Mouse (Mus musculus) testis, adult 2 months (tissue): ENCODE data around the gene Gm16485. TPM values are rescaled to one million over a fixed set of nuclear protein-coding genes. Genes with fewer than 3 reads are reported as not detected.

ENCODE experiments used
- H3K27ac ChIP-seq: fragments of 200-500 bp; 2 replicates; pipeline ENCODE4 v1.5.1; 2012; ENCODE audit warnings: low read depth, low read length; ENCODE audit not compliant: control insufficient read depth, insufficient read depth
- H3K27me3 ChIP-seq: fragments of 200-500 bp; 2 replicates; pipeline ENCODE4 v1.6.1; 2012; ENCODE audit warnings: mild to moderate bottlenecking, low read length, moderate library complexity; ENCODE audit not compliant: control insufficient read depth, insufficient read depth
- H3K36me3 ChIP-seq: fragments of 200-500 bp; 2 replicates; pipeline ENCODE4 v1.6.1; 2012; ENCODE audit warnings: mild to moderate bottlenecking, low read length; ENCODE audit not compliant: control insufficient read depth, insufficient read depth
- H3K4me1 ChIP-seq: fragments of 200-500 bp; 2 replicates; pipeline ENCODE4 v1.6.1; 2012; ENCODE audit warnings: low read length; ENCODE audit not compliant: control insufficient read depth, insufficient read depth
- H3K4me3 ChIP-seq: fragments of 200-500 bp; 2 replicates; pipeline ENCODE4 v1.5.1; 2012; ENCODE audit warnings: low read depth, mild to moderate bottlenecking, low read length, moderate library complexity, mixed read lengths; ENCODE audit not compliant: control insufficient read depth
- CTCF ChIP-seq: fragments of 200-500 bp; IDR thresholded peaks from 2 replicates; pipeline ENCODE4 v1.5.1; 2012; ENCODE audit warnings: low read depth, mild to moderate bottlenecking, inconsistent platforms, low read length, moderate library complexity; ENCODE audit not compliant: control insufficient read depth, insufficient read depth, insufficient replicate concordance
- POLR2A ChIP-seq: fragments of 200-500 bp; IDR thresholded peaks from 2 replicates; pipeline ENCODE4 v1.6.1; 2012; ENCODE audit warnings: low read depth, mild to moderate bottlenecking, inconsistent platforms, low read length, moderate library complexity; ENCODE audit not compliant: control insufficient read depth
- polyA plus RNA-seq: library from polyadenylated mRNA; depleted of rRNA; stranded (reverse); fragments of >200 nt; gene quantifications from 2 replicates; pipeline ENCODE4 v1.2.3, GENCODE M21; 2012; rRNA removed

Gm16485 gene
- polyA plus RNA-seq = not detected in 2 replicates

DNA sequence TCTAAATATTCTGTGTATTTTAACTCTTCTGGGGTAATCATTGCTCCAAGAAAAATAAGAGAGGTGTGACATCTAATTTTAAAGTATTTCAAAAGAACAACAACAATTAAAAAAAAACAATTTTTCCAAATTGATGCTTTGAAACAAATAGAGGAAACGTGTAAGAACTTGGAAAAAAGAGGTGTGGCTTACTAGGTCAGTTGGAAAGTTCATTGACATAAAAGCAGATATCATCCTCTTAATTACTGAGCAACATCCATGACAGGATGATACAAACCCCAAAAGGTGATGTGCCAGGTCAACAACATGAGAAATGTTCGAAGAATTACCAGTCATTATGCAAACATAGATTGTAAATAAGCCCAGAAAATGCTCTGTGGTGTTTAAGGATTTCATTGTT, at the start of gene Gm16485:
Gene Gm16485 (plus strand): TSS at position 301 of the 400 bp plus-strand sequence.
- H3K36me3 ChIP-seq = no peaks in the 10 kb centered on the region
- H3K27me3 ChIP-seq = no peaks in the 10 kb centered on the region
- H3K4me1 ChIP-seq = no peaks in the 10 kb centered on the region
- no peak for TF ChIP-seq CTCF
- TF ChIP-seq POLR2A = no peak
- no peak within 1 kb of the TSS for H3K4me3 ChIP-seq
- H3K27ac ChIP-seq = no peak within 1 kb of the TSS

DNA sequence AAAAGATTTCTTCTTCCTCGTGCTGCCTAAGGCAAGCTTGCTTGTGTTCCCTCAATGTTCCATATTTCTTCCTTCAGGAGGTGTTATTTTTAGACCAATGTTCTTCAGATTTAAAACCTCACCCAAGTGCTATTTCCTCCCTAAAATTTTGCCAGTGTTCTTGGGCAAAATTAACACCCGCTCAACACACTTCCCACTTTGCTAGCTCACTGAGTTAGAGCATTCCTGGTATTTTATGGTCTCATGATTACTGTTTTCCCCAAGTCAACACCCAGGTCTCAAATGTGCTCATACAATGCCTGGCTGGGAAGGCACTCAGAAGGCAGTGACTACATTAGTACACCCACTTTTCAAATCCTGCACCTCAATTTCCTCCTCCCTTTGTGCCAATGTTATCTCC, 44.0 kb upstream of the Gm16485 start:
- Histone ChIP-seq H3K27me3 (no peaks in the 10 kb centered on the region), H3K27ac (no peak overlapping the region), H3K4me3 (no peak overlapping the region), H3K36me3 (no peaks in the 10 kb centered on the region), H3K4me1 (no peaks in the 10 kb centered on the region)
- no peak for TF ChIP-seq POLR2A
- no peak for TF ChIP-seq CTCF

DNA sequence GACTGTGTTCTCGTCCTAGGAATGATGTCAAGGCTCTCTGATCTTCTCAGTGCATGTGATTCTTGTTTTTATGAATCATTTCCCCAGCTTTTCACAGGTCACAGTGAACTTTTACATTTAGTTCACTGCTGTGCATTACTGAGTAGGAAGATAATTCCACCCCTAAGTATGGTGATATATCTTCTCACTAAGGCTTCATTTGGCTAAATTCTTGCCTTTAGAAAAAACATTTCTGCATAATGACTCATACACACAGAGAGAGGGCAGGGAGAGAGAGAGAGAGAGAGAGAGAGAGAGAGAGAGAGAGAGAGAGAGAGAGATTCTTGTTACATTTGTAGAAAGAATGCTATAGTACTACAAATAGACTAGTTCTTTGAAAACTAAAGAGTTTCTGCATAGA, 33.8 kb upstream of the Gm16485 start:
- Histone ChIP-seq H3K36me3 (no peaks in the 10 kb centered on the region), H3K27ac (no peak overlapping the region), H3K27me3 (no peaks in the 10 kb centered on the region), H3K4me1 (no peaks in the 10 kb centered on the region), H3K4me3 (no peak overlapping the region)
- TF ChIP-seq CTCF = no peak
- TF ChIP-seq POLR2A = no peak

DNA sequence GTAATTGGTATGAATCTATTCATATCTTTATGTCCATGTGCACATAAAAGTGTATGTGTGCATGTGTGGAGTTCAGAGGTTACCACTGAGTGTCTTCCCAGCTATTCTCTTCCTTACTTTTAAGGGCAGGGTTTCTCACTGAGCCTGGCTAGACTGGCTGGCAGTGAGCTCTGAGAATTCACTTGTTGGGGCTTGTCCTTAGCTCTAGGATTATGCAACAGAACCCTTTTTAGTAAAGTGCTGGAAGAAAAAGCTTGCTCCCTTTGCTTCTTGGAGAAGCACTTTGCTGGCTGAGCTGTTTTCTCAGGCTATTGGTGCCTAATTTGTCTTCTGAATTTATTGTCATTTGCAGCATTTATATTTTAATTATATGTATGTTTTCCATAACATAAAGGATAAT, 18.3 kb upstream of the Gm16485 start:
- Histone ChIP-seq H3K27ac (no peak overlapping the region), H3K4me1 (no peaks in the 10 kb centered on the region), H3K4me3 (no peak overlapping the region), H3K27me3 (no peaks in the 10 kb centered on the region), H3K36me3 (no peaks in the 10 kb centered on the region)
- TF ChIP-seq CTCF (no peak), POLR2A (no peak)

DNA sequence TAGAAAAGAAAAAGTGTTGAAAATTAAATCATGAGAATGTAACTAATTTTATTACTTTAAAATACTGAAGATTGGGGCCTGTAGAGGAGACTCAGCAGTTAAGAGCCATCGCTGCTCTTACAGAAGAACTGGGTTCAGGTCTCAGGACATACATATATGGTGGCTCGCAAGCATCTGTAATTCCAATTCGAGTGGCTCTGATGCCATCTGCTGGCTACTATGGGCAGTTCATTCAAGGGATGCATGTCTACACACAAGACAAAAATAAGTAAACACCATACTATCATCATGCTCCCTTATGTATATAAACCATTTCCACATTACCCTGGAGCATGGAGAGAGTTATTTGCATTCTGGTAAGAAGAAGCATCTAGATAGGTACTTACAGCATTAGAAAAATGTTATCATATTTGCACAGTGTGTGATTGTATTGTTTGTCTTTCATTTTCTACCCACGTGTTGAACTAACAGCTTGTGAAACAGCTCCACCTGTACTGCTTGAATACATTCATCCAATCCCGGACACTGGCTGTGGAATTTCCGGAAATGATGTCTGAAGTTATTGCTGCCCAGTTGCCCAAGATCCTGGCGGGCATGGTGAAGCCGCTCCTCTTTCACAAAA, 7.0 kb upstream of the Gm16485 start:
- TF ChIP-seq POLR2A (no peak), CTCF (no peak)
- no peaks in the 10 kb centered on the region for H3K36me3 ChIP-seq
- H3K27ac ChIP-seq = no peak overlapping the region
- H3K27me3 ChIP-seq = no peaks in the 10 kb centered on the region
- H3K4me3 ChIP-seq = no peak overlapping the region
- H3K4me1 ChIP-seq = no peaks in the 10 kb centered on the region

DNA sequence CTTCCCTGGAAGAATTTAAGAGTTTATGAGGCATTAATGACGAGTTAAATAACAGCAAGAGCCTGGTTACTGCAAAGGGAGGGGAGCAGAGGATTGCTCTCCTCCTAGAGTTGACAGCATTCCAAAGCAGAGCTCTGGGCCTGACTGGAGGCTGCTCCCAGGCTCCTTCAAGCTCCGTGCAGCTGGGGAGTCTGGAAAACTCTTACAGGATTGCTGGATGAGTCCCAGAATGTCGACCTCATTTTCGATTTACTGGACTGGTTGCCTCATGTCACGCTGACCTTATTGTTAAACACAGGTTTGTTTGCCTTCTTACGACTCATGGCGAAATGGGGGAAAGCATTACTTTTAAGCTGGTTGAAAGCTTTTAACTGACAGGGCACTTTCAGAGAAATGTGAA, 1.4 kb upstream of the Gm16485 start:
- Histone ChIP-seq H3K36me3 (no peaks in the 10 kb centered on the region), H3K4me3 (no peak overlapping the region), H3K27me3 (no peaks in the 10 kb centered on the region), H3K4me1 (no peaks in the 10 kb centered on the region), H3K27ac (no peak overlapping the region)
- no peak for TF ChIP-seq CTCF
- no peak for TF ChIP-seq POLR2A

DNA sequence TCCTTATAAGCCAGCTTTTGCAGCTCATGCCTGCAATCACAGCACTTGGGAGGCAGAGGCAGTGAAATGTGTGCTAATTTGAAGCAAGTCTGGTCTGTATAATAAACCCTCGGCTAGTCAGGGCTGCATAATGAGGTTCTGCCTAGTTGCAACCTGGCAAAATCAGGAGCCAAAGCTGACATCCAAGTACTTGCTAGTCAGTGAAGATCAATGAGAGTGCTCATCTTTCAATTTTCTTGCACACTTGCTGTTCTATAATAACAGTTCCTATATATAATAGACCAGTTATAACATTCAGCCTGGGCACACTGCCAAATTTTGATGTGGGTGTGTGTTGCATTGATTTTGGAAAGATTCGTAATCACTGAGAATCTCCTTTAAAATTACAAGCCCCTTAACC, 6.2 kb downstream of the Gm16485 start:
- Histone ChIP-seq H3K27ac (no peak overlapping the region), H3K36me3 (no peaks in the 10 kb centered on the region), H3K27me3 (no peaks in the 10 kb centered on the region), H3K4me1 (no peaks in the 10 kb centered on the region), H3K4me3 (no peak overlapping the region)
- TF ChIP-seq CTCF = no peak
- TF ChIP-seq POLR2A = no peak
